19 mouse cellular contexts compared by ENCODE assay signal in the genomic region with DNA sequence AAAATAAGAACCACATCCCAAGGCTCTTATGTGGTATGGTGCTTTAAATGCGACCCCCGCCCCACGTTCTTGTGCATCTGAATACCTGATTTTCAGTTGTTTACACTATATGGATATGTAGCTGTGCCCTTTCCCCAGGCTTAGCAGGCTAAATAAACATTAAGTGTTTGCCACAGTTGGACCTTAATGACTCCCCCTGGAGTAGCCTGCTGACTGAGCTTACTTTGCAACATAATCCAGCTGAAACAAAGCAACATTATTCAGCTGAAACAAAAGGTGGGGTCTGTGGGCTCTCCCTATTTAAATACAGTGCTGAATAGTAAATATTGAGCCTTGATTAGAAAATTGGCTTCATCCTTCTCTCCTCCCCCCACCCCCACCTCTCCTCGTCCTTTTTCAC.
DNase-seq lines count a peak whose midpoint lies in the region; ATAC-seq and TF ChIP-seq lines count a peak whose summit lies in the region.
"Had no signal": no experiment of that assay in that cellular context is flagged by ENCODE, and none has a peak within 500 bp of the region (broad histone marks: within the 10 kb centered on the region; RNA-seq: fewer than 3 reads in every experiment).

No protein-coding gene starts in this region.

- DNase-seq in embryo, embryonic 11 days, result peak; percentile 13
- DNase-seq in embryo, embryonic 10.5 days (ENCODE audit: low spot score), result no peak
- DNase-seq in spleen, adult 18-20 months, result no peak
- no peak for DNase-seq in cerebellum, adult 8-10 months
- DNase-seq in cerebellum, adult 11-12 months, result no peak
- DNase-seq: adrenal gland, adult 2 months; cerebellum, adult 2 months; gastrocnemius, adult 2 months; heart, adult 11 months; kidney, adult 8-10 months; kidney, postnatal 36 days; lung, embryonic 14.5 days had no signal

- H3K4me1 ChIP-seq in ES-Bruce4 (ENCODE audit: control insufficient read depth, insufficient read depth, low read length), result no peaks in the 10 kb centered on the region
- H3K4me1 ChIP-seq in forebrain, embryonic 16.5 days (replicated peaks; ENCODE audit: control insufficient read depth, insufficient read depth, low read length), result 0 out of 2 replicates have a peak, but pooled peaks cover 3% of the 10 kb centered on the region
- H3K4me1 ChIP-seq in midbrain, embryonic 15.5 days, result no peaks in the 10 kb centered on the region
- H3K4me1 ChIP-seq: embryonic facial prominence, embryonic 12.5 days; heart, embryonic 15.5 days; stomach, embryonic 15.5 days had no signal

- 0 out of 2 replicates have a peak, but pooled peaks have one; percentile 18 for ATAC-seq in forebrain, embryonic 16.5 days
- peak; percentile 75 for ATAC-seq in midbrain, embryonic 15.5 days (replicated peaks)
- ATAC-seq: Patski had no signal

- H3K9ac ChIP-seq in ES-Bruce4 (ENCODE audit: low read depth, poor library complexity, severe bottlenecking), result no peak overlapping the region
- H3K9ac ChIP-seq in forebrain, embryonic 16.5 days (replicated peaks; ENCODE audit: low read depth, low read length), result no peak overlapping the region
- no peak overlapping the region for H3K9ac ChIP-seq in midbrain, embryonic 15.5 days
- H3K9ac ChIP-seq: embryonic facial prominence, embryonic 12.5 days; heart, embryonic 15.5 days; lung, embryonic 14.5 days; stomach, embryonic 15.5 days had no signal

- H3K36me3 ChIP-seq in ES-Bruce4 (ENCODE audit: control insufficient read depth, insufficient read depth, low read length, poor library complexity, severe bottlenecking), result no peaks in the 10 kb centered on the region
- no peaks in the 10 kb centered on the region for H3K36me3 ChIP-seq in forebrain, embryonic 16.5 days (ENCODE audit: control insufficient read depth, insufficient read depth)
- H3K36me3 ChIP-seq in midbrain, embryonic 15.5 days (replicated peaks), result no peaks in the 10 kb centered on the region
- H3K36me3 ChIP-seq: embryonic facial prominence, embryonic 12.5 days; heart, embryonic 15.5 days; stomach, embryonic 15.5 days had no signal

- peaks cover 2% of the 10 kb centered on the region; the same call in 1 of the 2 replicates for H3K27me3 ChIP-seq in ES-Bruce4 (ENCODE audit: control insufficient read depth, insufficient read depth, low read length, poor library complexity, severe bottlenecking)
- no peaks in the 10 kb centered on the region for H3K27me3 ChIP-seq in forebrain, embryonic 16.5 days (replicated peaks; ENCODE audit: control insufficient read depth, insufficient read depth, low read length)
- H3K27me3 ChIP-seq in midbrain, embryonic 15.5 days (replicated peaks), result no peaks in the 10 kb centered on the region
- H3K27me3 ChIP-seq: embryonic facial prominence, embryonic 12.5 days; heart, embryonic 15.5 days; stomach, embryonic 15.5 days had no signal

- TF ChIP-seq POLR2A in ES-Bruce4 (IDR thresholded peaks at IDR 0.05; ENCODE audit: insufficient read depth, low read length), result no peak

- H3K27ac ChIP-seq in ES-Bruce4 (ENCODE audit: insufficient read depth, low read length), result no peak overlapping the region
- no peak overlapping the region for H3K27ac ChIP-seq in forebrain, embryonic 16.5 days (ENCODE audit: low read length)
- H3K27ac ChIP-seq in midbrain, embryonic 15.5 days, result no peak overlapping the region
- H3K27ac ChIP-seq: embryonic facial prominence, embryonic 12.5 days; gastrocnemius, adult 2 months; heart, embryonic 15.5 days; stomach, embryonic 15.5 days had no signal

- 8% methylated on average over 4 of the region's 4 CpGs for WGBS in forebrain, embryonic 16.5 days
- WGBS in midbrain, embryonic 15.5 days, result 17% methylated on average over 4 of the region's 4 CpGs

- no peak for TF ChIP-seq CTCF in ES-Bruce4 (IDR thresholded peaks at IDR 0.05; ENCODE audit: low read depth, low read length)

- H3K4me2 ChIP-seq in forebrain, embryonic 16.5 days (ENCODE audit: low read length), result no peak overlapping the region
- H3K4me2 ChIP-seq in midbrain, embryonic 15.5 days, result no peak overlapping the region
- H3K4me2 ChIP-seq: embryonic facial prominence, embryonic 12.5 days; heart, embryonic 15.5 days; lung, embryonic 14.5 days; stomach, embryonic 15.5 days had no signal

- no peak overlapping the region for H3K4me3 ChIP-seq in ES-Bruce4 (ENCODE audit: low read depth, low read length)
- no peak overlapping the region for H3K4me3 ChIP-seq in forebrain, embryonic 16.5 days (replicated peaks; ENCODE audit: low read length)
- no peak overlapping the region for H3K4me3 ChIP-seq in midbrain, embryonic 15.5 days
- H3K4me3 ChIP-seq: embryonic facial prominence, embryonic 12.5 days; gastrocnemius, adult 2 months; heart, embryonic 15.5 days; stomach, embryonic 15.5 days had no signal

- peaks cover 3% of the 10 kb centered on the region for H3K9me3 ChIP-seq in ES-Bruce4 (replicated peaks; ENCODE audit: control insufficient read depth, insufficient read depth, low read length, poor library complexity, severe bottlenecking)
- no peaks in the 10 kb centered on the region for H3K9me3 ChIP-seq in forebrain, embryonic 16.5 days (ENCODE audit: control insufficient read depth, low read length)
- H3K9me3 ChIP-seq in midbrain, embryonic 15.5 days, result no peaks in the 10 kb centered on the region
- H3K9me3 ChIP-seq: embryonic facial prominence, embryonic 12.5 days; heart, embryonic 15.5 days; stomach, embryonic 15.5 days had no signal

- TF ChIP-seq EP300 in ES-Bruce4 (IDR thresholded peaks at IDR 0.05; ENCODE audit: insufficient read depth, low read depth, low read length), result 0 out of 2 replicates have a peak, but pooled peaks have one; percentile 29
